Mouse (Mus musculus) right cerebral cortex, adult 2 months (tissue): ENCODE results near the gene Tlr9.

ENCODE experiments used
- DNase-seq, 2 experiments: peaks; one replicate each; pipeline ENCODE4 v3.0.0; 2021 to 2022; ENCODE audit warnings: low spot score in 2 of 2

Gene Tlr9

GRCm38 (mm10) chr9:106266936-106267657 is 44.7 kb downstream of the Tlr9 start:
- DNase-seq = no peak

GRCm38 (mm10) chr9:106268421-106268820 is 46.0 kb downstream of the Tlr9 start:
- no peak for DNase-seq

GRCm38 (mm10) chr9:106269076-106269788 is 46.8 kb downstream of the Tlr9 start:
- DNase-seq = no peak

GRCm38 (mm10) chr9:106269879-106270278 is 47.5 kb downstream of the Tlr9 start:
- DNase-seq = peak in 1 of 2 experiments; percentile 25

GRCm38 (mm10) chr9:106270656-106271055 is 48.3 kb downstream of the Tlr9 start:
- no peak for DNase-seq

- no peak for DNase-seq
Observed at GRCm38 (mm10) chr9:106272288-106272687, 49.9 kb downstream of the Tlr9 start.

- DNase-seq = no peak
Observed at GRCm38 (mm10) chr9:106273276-106273675, 50.9 kb downstream of the Tlr9 start.

GRCm38 (mm10) chr9:106273791-106274190 is 51.4 kb downstream of the Tlr9 start:
- DNase-seq = no peak

GRCm38 (mm10) chr9:106274652-106275180 is 52.3 kb downstream of the Tlr9 start:
- DNase-seq = no peak

GRCm38 (mm10) chr9:106275806-106276205 is 53.4 kb downstream of the Tlr9 start:
- DNase-seq = no peak
